Mouse (Mus musculus) myocyte (in vitro differentiated cells): ENCODE data around the gene Gm20388. TPM values are rescaled to one million over a fixed set of nuclear protein-coding genes. Genes with fewer than 3 reads are reported as not detected.

Experiments
- H3K27me3 ChIP-seq: one replicate; pipeline ENCODE4 v1.6.1; 2011; ENCODE audit not compliant: control insufficient read depth, insufficient read depth, insufficient read length
- H3K36me3 ChIP-seq: one replicate; pipeline ENCODE4 v1.6.1; 2011; ENCODE audit not compliant: control insufficient read depth, insufficient read depth
- H3K4me2 ChIP-seq: one replicate; pipeline ENCODE4 v1.6.1; 2011; ENCODE audit warnings: low read depth, control low read depth
- H3K4me3 ChIP-seq: one replicate; pipeline ENCODE4 v1.5.1; 2011; ENCODE audit warnings: mild to moderate bottlenecking, control low read depth, moderate library complexity
- H3K79me2 ChIP-seq: one replicate; pipeline ENCODE4 v1.6.1; 2011; ENCODE audit not compliant: control insufficient read depth, insufficient read depth
- H3ac ChIP-seq: one replicate; pipeline ENCODE4 v1.6.1; 2011; ENCODE audit not compliant: control insufficient read depth, insufficient read length
- CEBPB ChIP-seq: IDR thresholded peaks from 2 replicates; pipeline ENCODE4 v1.6.1; 2011; ENCODE audit warnings: mild to moderate bottlenecking, moderate library complexity; ENCODE audit not compliant: poor library complexity, insufficient read depth, severe bottlenecking
- E2F4 ChIP-seq: IDR thresholded peaks from one replicate; pipeline ENCODE4 v1.6.1; 2011; ENCODE audit warnings: mild to moderate bottlenecking, control low read depth, moderate library complexity; ENCODE audit not compliant: insufficient read depth
- MAX ChIP-seq: IDR thresholded peaks from one replicate; pipeline ENCODE4 v1.6.1; 2011; ENCODE audit warnings: low read depth, mild to moderate bottlenecking, control low read depth
- MYOD1 ChIP-seq, 3 experiments: IDR thresholded peaks; one replicate each; pipeline ENCODE4 v1.6.1; 2011; ENCODE audit warnings: control low read depth in 2 of 3, low read depth in 2 of 3, mild to moderate bottlenecking in 2 of 3, moderate library complexity in 1 of 3; ENCODE audit not compliant: insufficient read length in 2 of 3, control insufficient read depth in 1 of 3
- MYOG ChIP-seq, 3 experiments: IDR thresholded peaks; one replicate each; pipeline ENCODE4 v1.6.1; 2011; ENCODE audit warnings: control low read depth in 2 of 3, low read depth in 2 of 3, mild to moderate bottlenecking in 2 of 3; ENCODE audit not compliant: insufficient read length in 2 of 3, control insufficient read depth in 1 of 3, insufficient read depth in 1 of 3
- POLR2A ChIP-seq: IDR thresholded peaks from one replicate; pipeline ENCODE4 v1.6.1; 2011; ENCODE audit warnings: low read depth, mild to moderate bottlenecking, control low read depth, moderate library complexity; ENCODE audit not compliant: insufficient read length
- POLR2AphosphoS2 ChIP-seq: IDR thresholded peaks from one replicate; pipeline ENCODE4 v1.6.1; 2011; ENCODE audit warnings: low read depth, control low read depth; ENCODE audit not compliant: insufficient read length
- REST ChIP-seq: IDR thresholded peaks from one replicate; pipeline ENCODE4 v1.6.1; 2011; ENCODE audit warnings: mild to moderate bottlenecking, control low read depth, moderate library complexity; ENCODE audit not compliant: insufficient read depth, insufficient read length
- SRF ChIP-seq: IDR thresholded peaks from one replicate; pipeline ENCODE4 v1.6.1; 2011; ENCODE audit warnings: low read depth; ENCODE audit not compliant: control insufficient read depth, insufficient read length
- TCF12 ChIP-seq: IDR thresholded peaks from one replicate; pipeline ENCODE4 v1.6.1; 2011; ENCODE audit warnings: mild to moderate bottlenecking, control low read depth; ENCODE audit not compliant: poor library complexity, insufficient read depth, severe bottlenecking
- TCF3 ChIP-seq: IDR thresholded peaks from one replicate; pipeline ENCODE4 v1.6.1; 2011; ENCODE audit warnings: low read depth, control low read depth; ENCODE audit not compliant: insufficient read length
- USF1 ChIP-seq: IDR thresholded peaks from one replicate; pipeline ENCODE4 v1.6.1; 2011; ENCODE audit warnings: low read depth, mild to moderate bottlenecking, control low read depth, moderate library complexity
- polyA plus RNA-seq: library from polyadenylated mRNA; unstranded; fragments of >200 nt; fragmentation: generic; extraction: Trizol; gene quantifications from one replicate; pipeline ENCODE4 v1.2.1, GENCODE M21; 2012; ENCODE audit warnings: missing spikeins

Gene Gm20388
- polyA plus RNA-seq, 1 experiment: 15.3 TPM

GRCm38 (mm10) chr8:120408241-120409215, 497.9 kb downstream of the Gm20388 start:
- Histone ChIP-seq H3K4me2 (peak overlapping the region; percentile 24), H3K36me3 (no peaks in the 10 kb centered on the region), H3K4me3 (no peak overlapping the region), H3ac (no peak overlapping the region), H3K79me2 (no peaks in the 10 kb centered on the region), H3K27me3 (no peaks in the 10 kb centered on the region)
- TF ChIP-seq POLR2AphosphoS2 (no peak), MYOD1 (IDR thresholded peaks at IDR 0.05; ENCODE audit: control insufficient read depth in 1 of 3, insufficient read length in 2 of 3, low read depth in 2 of 3) (no peak), MYOG (IDR thresholded peaks at IDR 0.05; ENCODE audit: control insufficient read depth in 1 of 3, insufficient read depth in 1 of 3, insufficient read length in 2 of 3, low read depth in 2 of 3) (no peak), CEBPB (no peak), SRF (no peak), REST (no peak), E2F4 (no peak), MAX (no peak), TCF3 (no peak), POLR2A (no peak), TCF12 (no peak), USF1 (no peak)

- Histone ChIP-seq H3K27me3 (no peaks in the 10 kb centered on the region), H3K4me3 (no peak overlapping the region), H3K36me3 (no peaks in the 10 kb centered on the region), H3K79me2 (no peaks in the 10 kb centered on the region), H3ac (no peak overlapping the region), H3K4me2 (no peak overlapping the region)
- no peak for TF ChIP-seq POLR2AphosphoS2
- no peak for TF ChIP-seq SRF
- no peak for TF ChIP-seq MAX
- no peak for TF ChIP-seq POLR2A
- TF ChIP-seq MYOG (IDR thresholded peaks at IDR 0.05; ENCODE audit: control insufficient read depth in 1 of 3, insufficient read depth in 1 of 3, insufficient read length in 2 of 3, low read depth in 2 of 3): no peak
- TF ChIP-seq TCF12: no peak
- no peak for TF ChIP-seq TCF3
- no peak for TF ChIP-seq CEBPB
- TF ChIP-seq REST: no peak
- TF ChIP-seq USF1: no peak
- no peak for TF ChIP-seq E2F4
- no peak for TF ChIP-seq MYOD1 (IDR thresholded peaks at IDR 0.05; ENCODE audit: control insufficient read depth in 1 of 3, insufficient read length in 2 of 3, low read depth in 2 of 3)
These were observed 498.9 kb downstream of the Gm20388 start for GRCm38 (mm10) chr8:120409371-120410013.

- no peak overlapping the region for H3ac ChIP-seq
- no peak for TF ChIP-seq CEBPB
- TF ChIP-seq REST: no peak
- TF ChIP-seq USF1: no peak
- TF ChIP-seq E2F4: no peak
- TF ChIP-seq MYOD1 (IDR thresholded peaks at IDR 0.05; ENCODE audit: control insufficient read depth in 1 of 3, insufficient read length in 2 of 3, low read depth in 2 of 3): no peak
- no peak for TF ChIP-seq TCF12
- no peak overlapping the region for H3K4me2 ChIP-seq
- H3K4me3 ChIP-seq: no peak overlapping the region
- H3K36me3 ChIP-seq: no peaks in the 10 kb centered on the region
- H3K27me3 ChIP-seq: no peaks in the 10 kb centered on the region
- H3K79me2 ChIP-seq: no peaks in the 10 kb centered on the region
These were observed 500.4 kb downstream of the Gm20388 start for GRCm38 (mm10) chr8:120411059-120411458.

DNA sequence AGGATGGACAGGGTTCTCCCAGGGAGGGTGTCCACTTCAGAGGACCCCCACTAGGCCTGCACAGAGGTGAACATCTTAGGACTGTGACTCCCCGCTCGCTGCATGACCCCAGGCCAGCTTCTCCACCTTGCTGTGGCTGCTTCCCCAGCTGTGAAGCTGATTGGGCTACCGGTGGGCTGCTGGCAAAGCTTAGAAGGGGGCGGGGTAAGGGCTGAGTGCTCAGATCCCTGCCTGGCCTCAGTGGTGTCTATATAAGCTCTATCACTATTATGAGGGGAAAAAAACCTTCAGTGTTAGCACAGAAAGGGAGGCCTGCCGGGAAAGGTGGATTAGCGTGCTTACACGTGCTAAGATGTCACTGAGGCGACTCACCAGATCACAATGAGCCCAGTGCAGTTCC, 501.2 kb downstream of the Gm20388 start:
- Histone ChIP-seq H3ac (no peak overlapping the region), H3K79me2 (no peaks in the 10 kb centered on the region), H3K4me2 (no peak overlapping the region), H3K4me3 (no peak overlapping the region), H3K27me3 (no peaks in the 10 kb centered on the region), H3K36me3 (no peaks in the 10 kb centered on the region)
- TF ChIP-seq TCF3 (no peak), CEBPB (no peak), POLR2AphosphoS2 (no peak), MYOG (IDR thresholded peaks at IDR 0.05; ENCODE audit: control insufficient read depth in 1 of 3, insufficient read depth in 1 of 3, insufficient read length in 2 of 3, low read depth in 2 of 3) (no peak), POLR2A (no peak), TCF12 (no peak), USF1 (no peak), E2F4 (no peak)
